11 mouse cellular contexts compared by ENCODE assay signal in genomic region chr8:104632486-104632885, GRCm38 (mm10). TPM values are rescaled to one million over a fixed set of nuclear protein-coding genes. Genes with fewer than 3 reads are reported as not detected.
DNase-seq lines count a peak whose midpoint lies in the region; ATAC-seq and TF ChIP-seq lines count a peak whose summit lies in the region.
"Had no signal": no experiment of that assay in that cellular context is flagged by ENCODE, and none has a peak within 500 bp of the region (broad histone marks: within the 10 kb centered on the region; RNA-seq: fewer than 3 reads in every experiment).

No protein-coding gene starts in this region.

- intact Hi-C loops in heart, adult 2 months (cut with DNase I), result no loop called here

- no peak for TF ChIP-seq POLR2A in heart, adult 2 months (IDR thresholded peaks at IDR 0.05; ENCODE audit: insufficient read depth, low read depth, low read length)

- TF ChIP-seq EP300 in heart, adult 2 months (IDR thresholded peaks at IDR 0.05; ENCODE audit: insufficient read depth, low read depth, low read length), result no peak

- H3K9me3 ChIP-seq in neural tube, embryonic 14.5 days (ENCODE audit: control insufficient read depth, low read length), result no peaks in the 10 kb centered on the region
- H3K9me3 ChIP-seq in neural tube, embryonic 15.5 days (replicated peaks), result no peaks in the 10 kb centered on the region

- no peak overlapping the region; the same call in 1 of the 2 replicates for H3K9ac ChIP-seq in heart, adult 2 months (ENCODE audit: low read depth, low read length)
- H3K9ac ChIP-seq in neural tube, embryonic 14.5 days (replicated peaks; ENCODE audit: low read depth, low read length), result no peak overlapping the region
- H3K9ac ChIP-seq in neural tube, embryonic 15.5 days (replicated peaks), result no peak overlapping the region

- H3K4me2 ChIP-seq in neural tube, embryonic 14.5 days (ENCODE audit: low read depth, low read length), result no peak overlapping the region
- no peak overlapping the region for H3K4me2 ChIP-seq in neural tube, embryonic 15.5 days
- H3K4me2 ChIP-seq: liver, embryonic 11.5 days had no signal

- no peaks in the 10 kb centered on the region for H3K79me2 ChIP-seq in heart, adult 2 months (replicated peaks; ENCODE audit: control insufficient read depth, insufficient read depth, low read length)

- no peaks in the 10 kb centered on the region for H3K27me3 ChIP-seq in heart, adult 2 months (ENCODE audit: control insufficient read depth, insufficient read depth, low read length)
- H3K27me3 ChIP-seq in neural tube, embryonic 14.5 days (ENCODE audit: control insufficient read depth, insufficient read depth, low read length), result peaks cover 2% of the 10 kb centered on the region; the same call in 1 of the 2 replicates
- peaks cover 31% of the 10 kb centered on the region for H3K27me3 ChIP-seq in neural tube, embryonic 15.5 days (replicated peaks)

- TF ChIP-seq CTCF in heart, adult 2 months (IDR thresholded peaks at IDR 0.05), result no peak

- H3K27ac ChIP-seq in heart, adult 2 months, result peak overlapping the region; percentile 90
- no peak overlapping the region for H3K27ac ChIP-seq in neural tube, embryonic 14.5 days (ENCODE audit: low read depth, low read length)
- H3K27ac ChIP-seq in neural tube, embryonic 15.5 days (replicated peaks), result no peak overlapping the region

- ATAC-seq in neural tube, embryonic 14.5 days (ENCODE audit: low read depth), result peak; percentile 9; the same call in 1 of the 2 replicates
- no peak for ATAC-seq in neural tube, embryonic 15.5 days (ENCODE audit: low FRiP score)

- peaks cover 13% of the 10 kb centered on the region for H3K36me3 ChIP-seq in heart, adult 2 months (ENCODE audit: control insufficient read depth, insufficient read depth, low read length)
- peaks cover 10% of the 10 kb centered on the region; the same call in 1 of the 2 replicates for H3K36me3 ChIP-seq in neural tube, embryonic 14.5 days (ENCODE audit: control insufficient read depth, insufficient read depth, low read length)
- peaks cover 13% of the 10 kb centered on the region for H3K36me3 ChIP-seq in neural tube, embryonic 15.5 days

- peaks cover 11% of the 10 kb centered on the region for H3K4me1 ChIP-seq in heart, adult 2 months (ENCODE audit: control insufficient read depth, insufficient read depth, low read length)
- H3K4me1 ChIP-seq in neural tube, embryonic 14.5 days (ENCODE audit: control insufficient read depth, insufficient read depth, low read length), result peaks cover 5% of the 10 kb centered on the region; the same call in 1 of the 2 replicates
- peaks cover 17% of the 10 kb centered on the region for H3K4me1 ChIP-seq in neural tube, embryonic 15.5 days

- DNase-seq in heart, adult 2 months, result peak; percentile 6 to 23
- DNase-seq in heart, adult 8-10 months (ENCODE audit: low spot score), result no peak
- DNase-seq in frontal cortex, adult 2 months (ENCODE audit: extremely low spot score in 1 of 2, low spot score in 1 of 2), result peak; percentile 38 to 51
- DNase-seq in naive thymus-derived CD4-positive, alpha-beta T cell, adult 2 months (ENCODE audit: low read depth), result peak; percentile 61
- no peak for DNase-seq in kidney, adult 18-20 months
- no peak for DNase-seq in cerebellum, adult 18-20 months
- DNase-seq: cerebellum, postnatal 36 days had no signal

- WGBS in heart, adult 2 months, result 67% methylated on average over 6 of the region's 6 CpGs
- 51% methylated on average over 6 of the region's 6 CpGs for WGBS in neural tube, embryonic 14.5 days
- 56% methylated on average over 6 of the region's 6 CpGs for WGBS in neural tube, embryonic 15.5 days

- H3K4me3 ChIP-seq in heart, adult 2 months, result no peak overlapping the region
- H3K4me3 ChIP-seq in neural tube, embryonic 14.5 days (ENCODE audit: low read depth, low read length), result no peak overlapping the region
- no peak overlapping the region for H3K4me3 ChIP-seq in neural tube, embryonic 15.5 days (replicated peaks)

RNA-seq across cellular contexts. Expression of gene Rrad, which starts 1.4 kb away (rescaled TPM):
- 100 to 1,000 TPM; 123 to 414 TPM for total RNA-seq in heart, adult 2 months (2021)
- polyA plus RNA-seq in heart, adult 2 months (2012; rRNA removed), result 205 and 316 TPM in 2 replicates
- total RNA-seq in heart, adult 8-10 months (2022), result 100 to 1,000 TPM; 215 to 381 (median 317) TPM
- 1.6 and 3.6 TPM in 2 replicates for polyA plus RNA-seq in neural tube, embryonic 14.5 days (2014; fragmentation: Nextera tagmentation; extraction: Ambion mirVana)
- 4.7 and 6.8 TPM in 2 replicates for polyA plus RNA-seq in neural tube, embryonic 15.5 days (2015; fragmentation: Nextera tagmentation; extraction: Ambion mirVana)
- 4.0 and 4.1 TPM in 2 replicates for polyA plus RNA-seq in frontal cortex, adult 2 months (2012; rRNA removed)

RNA-seq across cellular contexts. Expression of gene Cdh16, which starts 8.3 kb away (rescaled TPM):
- total RNA-seq in heart, adult 2 months (2021), result 1 to 10 TPM; 3.3 to 4.3 TPM
- 7.1 and 11.0 TPM in 2 replicates for polyA plus RNA-seq in heart, adult 2 months (2012; rRNA removed)
- 1 to 10 TPM; 3.7 to 8.2 (median 6.5) TPM for total RNA-seq in heart, adult 8-10 months (2022)
- polyA plus RNA-seq in neural tube, embryonic 14.5 days (2014; fragmentation: Nextera tagmentation; extraction: Ambion mirVana), result not detected in 2 replicates
- polyA plus RNA-seq in neural tube, embryonic 15.5 days (2015; fragmentation: Nextera tagmentation; extraction: Ambion mirVana), result 0.38 TPM in 1 of 2 replicates, not detected in the other
- not detected in 2 replicates for polyA plus RNA-seq in frontal cortex, adult 2 months (2012; rRNA removed)
- total RNA-seq: MEL had no signal

RNA-seq across cellular contexts. Expression of gene Ciao2b, which starts 9.3 kb away (rescaled TPM):
- 10 to 100 TPM; 63.9 to 66.9 TPM for total RNA-seq in heart, adult 2 months (2021)
- polyA plus RNA-seq in heart, adult 2 months (2012; rRNA removed), result 51.6 and 58.1 TPM in 2 replicates
- total RNA-seq in heart, adult 8-10 months (2022), result 10 to 100 TPM; 65.5 to 84.7 (median 73.7) TPM
- 108 and 120 TPM in 2 replicates for polyA plus RNA-seq in neural tube, embryonic 14.5 days (2014; fragmentation: Nextera tagmentation; extraction: Ambion mirVana)
- 121 and 135 TPM in 2 replicates for polyA plus RNA-seq in neural tube, embryonic 15.5 days (2015; fragmentation: Nextera tagmentation; extraction: Ambion mirVana)
- 50.2 and 70.7 TPM in 2 replicates for polyA plus RNA-seq in frontal cortex, adult 2 months (2012; rRNA removed)

RNA-seq across cellular contexts. Expression of gene Pdp2, which starts 41.2 kb away (rescaled TPM):
- 10 to 100 TPM; 18.4 to 35.8 TPM for total RNA-seq in heart, adult 2 months (2021)
- polyA plus RNA-seq in heart, adult 2 months (2012; rRNA removed), result 10.0 and 18.8 TPM in 2 replicates
- total RNA-seq in heart, adult 8-10 months (2022), result 10 to 100 TPM; 24.1 to 44.1 (median 34.9) TPM
- polyA plus RNA-seq in neural tube, embryonic 14.5 days (2014; fragmentation: Nextera tagmentation; extraction: Ambion mirVana), result 20.0 and 21.0 TPM in 2 replicates
- 18.4 and 19.7 TPM in 2 replicates for polyA plus RNA-seq in neural tube, embryonic 15.5 days (2015; fragmentation: Nextera tagmentation; extraction: Ambion mirVana)
- 4.6 and 5.5 TPM in 2 replicates for polyA plus RNA-seq in frontal cortex, adult 2 months (2012; rRNA removed)

Comparison
In these comparisons a context has a peak if more than half of its experiments do, and no peak if none do; other contexts are left out.
1. DNase-seq: peak in heart, adult 2 months (2 of 2), frontal cortex, adult 2 months (2 of 2) and naive thymus-derived CD4-positive, alpha-beta T cell, adult 2 months (single experiment); none in heart, adult 8-10 months (single experiment), kidney, adult 18-20 months (single experiment) and cerebellum, adult 18-20 months (0 of 2).
2. RNA of gene Rrad, which starts 1.4 kb away (polyA plus RNA-seq): 205 to 316 TPM in heart, adult 2 months; 4.7 to 6.8 TPM in neural tube, embryonic 15.5 days, 4.0 to 4.1 TPM in frontal cortex, adult 2 months and 1.6 to 3.6 TPM in neural tube, embryonic 14.5 days; every median in the first group is over 10 times any median in the second.